Mouse (Mus musculus) retina, adult 2 months (tissue): ENCODE data around the gene Prkn.

Experiments used
- DNase-seq: peaks from one replicate; pipeline ENCODE4 v3.0.0-alpha.2; 2012; ENCODE audit warnings: low read depth, low spot score

Gene Prkn

GRCm38 (mm10) chr17:11516165-11516564 lies 676.0 kb downstream of the Prkn start:
- no peak for DNase-seq

GRCm38 (mm10) chr17:11532066-11532465 lies 691.9 kb downstream of the Prkn start:
- DNase-seq = no peak

GRCm38 (mm10) chr17:11532748-11533147 lies 692.6 kb downstream of the Prkn start:
- no peak for DNase-seq

- no peak for DNase-seq
Observed at GRCm38 (mm10) chr17:11533835-11534234, 693.7 kb downstream of the Prkn start.

GRCm38 (mm10) chr17:11538826-11539225 lies 698.6 kb downstream of the Prkn start:
- DNase-seq = no peak

GRCm38 (mm10) chr17:11541928-11542623 lies 701.9 kb downstream of the Prkn start:
- no peak for DNase-seq

- DNase-seq = no peak
Observed at GRCm38 (mm10) chr17:11550562-11550961, 710.4 kb downstream of the Prkn start.

- DNase-seq = no peak
Observed at GRCm38 (mm10) chr17:11565681-11566080, 725.5 kb downstream of the Prkn start.

GRCm38 (mm10) chr17:11570392-11570791 lies 730.2 kb downstream of the Prkn start:
- no peak for DNase-seq

- DNase-seq = no peak
Observed at GRCm38 (mm10) chr17:11573666-11574065, 733.5 kb downstream of the Prkn start.

GRCm38 (mm10) chr17:11585491-11585890 lies 745.3 kb downstream of the Prkn start:
- no peak for DNase-seq

GRCm38 (mm10) chr17:11607931-11608330 lies 767.7 kb downstream of the Prkn start:
- no peak for DNase-seq

- no peak for DNase-seq
Observed at GRCm38 (mm10) chr17:11611459-11611858, 771.3 kb downstream of the Prkn start.

- DNase-seq = no peak
Observed at GRCm38 (mm10) chr17:11612801-11613531, 772.8 kb downstream of the Prkn start.

- no peak for DNase-seq
Observed at GRCm38 (mm10) chr17:11617552-11617951, 777.4 kb downstream of the Prkn start.

- no peak for DNase-seq
Observed at GRCm38 (mm10) chr17:11618886-11619590, 778.9 kb downstream of the Prkn start.

GRCm38 (mm10) chr17:11620770-11621169 lies 780.6 kb downstream of the Prkn start:
- DNase-seq = no peak

GRCm38 (mm10) chr17:11621492-11621891 lies 781.3 kb downstream of the Prkn start:
- DNase-seq = no peak

- DNase-seq = no peak
Observed at GRCm38 (mm10) chr17:11626306-11626705, 786.1 kb downstream of the Prkn start.

- DNase-seq = no peak
Observed at GRCm38 (mm10) chr17:11635121-11635520, 794.9 kb downstream of the Prkn start.

- DNase-seq = no peak
Observed at GRCm38 (mm10) chr17:11637642-11638041, 797.5 kb downstream of the Prkn start.

- DNase-seq = no peak
Observed at GRCm38 (mm10) chr17:11638451-11638850, 798.3 kb downstream of the Prkn start.

GRCm38 (mm10) chr17:11639786-11640185 lies 799.6 kb downstream of the Prkn start:
- no peak for DNase-seq
